Mouse (Mus musculus) hindbrain, postnatal 0 days (tissue): ENCODE data around the gene Exoc3l2. TPM values are rescaled to one million over a fixed set of nuclear protein-coding genes. Genes with fewer than 3 reads are reported as not detected.
A peak's percentile ranks its signal among the peaks of the same experiment; 100 is the strongest.

Source experiments
- ATAC-seq: fragments of 200-750 bp; cut with Nextera tagmentation; 2 replicates; pipeline ENCODE4 v1.8.0; 2017; ENCODE audit warnings: mild to moderate bottlenecking, moderate TSS enrichment, moderate library complexity
- DNase-seq: peaks from one replicate; pipeline ENCODE4 v3.0.0-alpha.2; 2015; ENCODE audit warnings: low spot score
- H3K27ac ChIP-seq: fragments of 300-500 bp; sonication (generic); 2 replicates; pipeline ENCODE4 v1.5.1; 2014; ENCODE audit warnings: mild to moderate bottlenecking
- H3K27me3 ChIP-seq: fragments of 300-500 bp; sonication (generic); 2 replicates; pipeline ENCODE4 v1.6.1; 2014; ENCODE audit warnings: low read length, mixed read lengths; ENCODE audit not compliant: insufficient read depth
- H3K36me3 ChIP-seq: fragments of 300-500 bp; sonication (generic); 2 replicates; pipeline ENCODE4 v1.6.1; 2014; ENCODE audit warnings: low read length, mixed read lengths; ENCODE audit not compliant: insufficient read depth
- H3K4me1 ChIP-seq: fragments of 300-500 bp; sonication (generic); 2 replicates; pipeline ENCODE4 v1.6.1; 2014; ENCODE audit warnings: antibody characterized with exemption, low read length, mixed read lengths; ENCODE audit not compliant: insufficient read depth
- H3K4me2 ChIP-seq: fragments of 300-500 bp; sonication (generic); 2 replicates; pipeline ENCODE4 v1.6.1; 2014; ENCODE audit warnings: low read depth, mild to moderate bottlenecking, low read length, moderate library complexity, mixed read lengths
- H3K4me3 ChIP-seq: fragments of 300-500 bp; sonication (generic); 2 replicates; pipeline ENCODE4 v1.5.1; 2014; ENCODE audit warnings: low read length
- H3K9ac ChIP-seq: fragments of 300-500 bp; sonication (generic); replicated peaks from 2 replicates; pipeline ENCODE4 v1.6.1; 2014; ENCODE audit warnings: mild to moderate bottlenecking, low read length, moderate library complexity, mixed read lengths
- H3K9me3 ChIP-seq: fragments of 300-500 bp; sonication (generic); 2 replicates; pipeline ENCODE4 v1.6.1; 2016; ENCODE audit warnings: low read length, mixed read lengths
- CTCF ChIP-seq: IDR thresholded peaks from 2 replicates; pipeline ENCODE4 v1.5.1; 2016; ENCODE audit warnings: antibody characterized with exemption, control low read depth, low read depth
- WGBS: fragments of 180-500 bp; shearing (Covaris S2); extraction: QIAGEN DNeasy Blood & Tissue Kit; methylation state at CpG from one replicate; pipeline ENCODE4 v1.1.7; 2014; 5-methylcytosine and 5-hydroxymethylcytosine counted together
- polyA plus RNA-seq: library from polyadenylated mRNA; unstranded; fragments of >200 nt; fragmentation: Nextera tagmentation; extraction: Ambion mirVana; gene quantifications from 2 replicates; pipeline ENCODE4 v1.2.1, GENCODE M21; 2015
- total RNA-seq: library from RNA; depleted of rRNA; stranded (reverse); fragments of >200 nt; gene quantifications from 2 replicates; pipeline ENCODE4 v1.2.3, GENCODE M21; 2014; rRNA removed

Exoc3l2 gene
- total and polyA plus RNA-seq, 2 experiments from 2014 or later: 1.3 to 2.3 TPM

GRCm38 (mm10) chr7:19540771-19541566, 77.8 kb downstream of the Exoc3l2 start:
- no peak for ATAC-seq
- Histone ChIP-seq H3K27me3 (no peaks in the 10 kb centered on the region), H3K36me3 (no peaks in the 10 kb centered on the region), H3K4me3 (no peak overlapping the region), H3K27ac (no peak overlapping the region), H3K9me3 (no peaks in the 10 kb centered on the region), H3K4me2 (no peak overlapping the region), H3K4me1 (peaks cover 19% of the 10 kb centered on the region), H3K9ac (no peak overlapping the region)
- no peak for DNase-seq
- TF ChIP-seq CTCF: no peak
- 62% methylated on average over 2 of the region's 2 CpGs for WGBS

DNA sequence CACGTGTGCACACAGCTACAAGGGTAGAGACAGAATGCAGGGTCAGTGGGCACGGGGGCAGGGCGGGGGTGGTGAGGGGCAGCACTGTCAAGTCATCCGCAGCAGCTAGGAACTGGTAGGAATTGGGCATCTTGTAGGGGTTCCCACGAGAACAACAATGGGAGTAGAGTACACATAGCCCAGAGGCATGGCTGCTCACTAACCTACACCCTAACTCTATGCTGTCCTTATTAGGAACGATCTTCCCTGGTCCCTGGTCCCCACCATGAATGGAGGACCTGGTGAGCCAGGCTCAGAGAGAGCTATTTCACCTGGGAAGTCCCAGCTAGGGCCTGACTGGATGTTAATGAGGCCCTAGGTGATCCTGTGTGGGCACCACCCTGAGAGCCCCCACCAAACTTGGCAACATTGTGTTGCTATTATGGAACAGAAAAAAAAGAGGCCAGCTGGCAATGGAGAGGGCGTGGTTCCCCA, 78.6 kb downstream of the Exoc3l2 start:
- Histone ChIP-seq H3K27me3 (no peaks in the 10 kb centered on the region), H3K27ac (peak overlapping the region; percentile 64), H3K36me3 (no peaks in the 10 kb centered on the region), H3K9ac (no peak overlapping the region), H3K4me1 (peaks cover 19% of the 10 kb centered on the region), H3K4me3 (no peak overlapping the region), H3K4me2 (no peak overlapping the region), H3K9me3 (no peaks in the 10 kb centered on the region)
- DNase-seq (no peak), ATAC-seq (no peak; the same call in 1 of the 2 replicates)
- 51% methylated on average over 7 of the region's 7 CpGs for WGBS
- no peak for TF ChIP-seq CTCF

- Histone ChIP-seq H3K27ac (peak overlapping the region; percentile 64; the same call in 1 of the 2 replicates), H3K27me3 (no peaks in the 10 kb centered on the region)
- peak; percentile 95 for ATAC-seq
Observed at GRCm38 (mm10) chr7:19542155-19542691, 79.1 kb downstream of the Exoc3l2 start.

DNA sequence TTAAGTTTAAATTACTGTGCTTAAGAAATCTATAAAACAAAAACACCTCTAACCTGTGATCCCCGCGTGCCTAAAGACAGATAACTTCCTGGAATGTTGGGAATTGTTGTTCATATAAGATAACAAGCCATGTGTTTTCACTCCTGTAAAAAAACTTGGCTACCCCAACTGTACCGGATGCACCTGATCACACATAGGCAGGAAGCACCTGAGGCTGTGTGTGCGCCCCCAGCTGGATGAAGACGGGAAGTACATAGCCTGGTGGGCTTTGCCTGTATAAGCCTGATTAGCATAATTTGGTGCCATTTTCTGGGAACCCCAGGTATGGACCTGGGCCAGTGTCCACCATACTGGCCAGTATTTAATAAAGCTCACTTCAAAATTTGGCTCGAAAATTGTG, 80.5 kb downstream of the Exoc3l2 start:
- no peak for ATAC-seq
- peaks cover 19% of the 10 kb centered on the region for H3K4me1 ChIP-seq
- 59% methylated on average over 6 of the region's 6 CpGs for WGBS

More at GRCm38 (mm10) chr7:19542155-19542691, 79.1 kb downstream of the Exoc3l2 start:
- WGBS: 36% methylated on average over 8 of the region's 8 CpGs
- Histone ChIP-seq H3K4me1 (peaks cover 19% of the 10 kb centered on the region), H3K9ac (no peak overlapping the region), H3K36me3 (no peaks in the 10 kb centered on the region), H3K9me3 (no peaks in the 10 kb centered on the region), H3K4me3 (no peak overlapping the region), H3K4me2 (no peak overlapping the region)
- no peak for TF ChIP-seq CTCF
- DNase-seq: peak; percentile 80

GRCm38 (mm10) chr7:19546007-19546406, 82.9 kb downstream of the Exoc3l2 start:
- WGBS: 60% methylated on average over 3 of the region's 3 CpGs
- no peaks in the 10 kb centered on the region for H3K27me3 ChIP-seq
- DNase-seq (no peak), ATAC-seq (no peak)
- no peak overlapping the region for H3K9ac ChIP-seq
- no peak overlapping the region for H3K4me2 ChIP-seq
- no peaks in the 10 kb centered on the region for H3K9me3 ChIP-seq
- no peak overlapping the region for H3K27ac ChIP-seq
- H3K36me3 ChIP-seq: no peaks in the 10 kb centered on the region
- no peak overlapping the region for H3K4me3 ChIP-seq
- H3K4me1 ChIP-seq: peaks cover 19% of the 10 kb centered on the region
- TF ChIP-seq CTCF: no peak

More for the DNA sequence above, 80.5 kb downstream of the Exoc3l2 start:
- Histone ChIP-seq H3K4me3 (no peak overlapping the region), H3K9ac (no peak overlapping the region), H3K27ac (no peak overlapping the region), H3K4me2 (no peak overlapping the region), H3K27me3 (no peaks in the 10 kb centered on the region), H3K36me3 (no peaks in the 10 kb centered on the region), H3K9me3 (no peaks in the 10 kb centered on the region)
- no peak for DNase-seq
- TF ChIP-seq CTCF: peak; percentile 66

Other genes starting within 250 kb of the Exoc3l2 start
- gene Opa3, start 235.0 kb upstream of the Exoc3l2 start, total RNA-seq: 44.2 and 47.7 TPM in 2 replicates
- 34.6 and 37.1 TPM in 2 replicates for gene Opa3, start 235.0 kb upstream of the Exoc3l2 start, polyA plus RNA-seq
- gene Vasp, start 191.5 kb upstream of the Exoc3l2 start, total RNA-seq: 62.6 and 68.3 TPM in 2 replicates
- gene Vasp, start 191.5 kb upstream of the Exoc3l2 start, polyA plus RNA-seq: 35.5 and 37.0 TPM in 2 replicates
- gene Ppm1n, start 183.3 kb upstream of the Exoc3l2 start, total RNA-seq: 2.1 and 2.9 TPM in 2 replicates
- gene Ppm1n, start 183.3 kb upstream of the Exoc3l2 start, polyA plus RNA-seq: 2.0 and 2.5 TPM in 2 replicates
- gene Rtn2, start 180.7 kb upstream of the Exoc3l2 start, total RNA-seq: 151 and 155 TPM in 2 replicates
- gene Rtn2, start 180.7 kb upstream of the Exoc3l2 start, polyA plus RNA-seq: 98.4 and 101 TPM in 2 replicates
- gene Fosb, start 153.3 kb upstream of the Exoc3l2 start, total RNA-seq: 0.31 and 1.0 TPM in 2 replicates
- gene Fosb, start 153.3 kb upstream of the Exoc3l2 start, polyA plus RNA-seq: 0.09 and 0.11 TPM in 2 replicates
- 44.1 and 46.1 TPM in 2 replicates for gene Ercc1, start 118.6 kb upstream of the Exoc3l2 start, total RNA-seq
- 69.0 and 74.2 TPM in 2 replicates for gene Ercc1, start 118.6 kb upstream of the Exoc3l2 start, polyA plus RNA-seq
- 11.1 and 12.4 TPM in 2 replicates for gene Cd3eap, start 103.8 kb upstream of the Exoc3l2 start, total RNA-seq
- 17.9 and 19.3 TPM in 2 replicates for gene Cd3eap, start 103.8 kb upstream of the Exoc3l2 start, polyA plus RNA-seq
- 0.68 and 1.0 TPM in 2 replicates for gene Ppp1r13l, start 103.6 kb upstream of the Exoc3l2 start, total RNA-seq
- gene Ppp1r13l, start 103.6 kb upstream of the Exoc3l2 start, polyA plus RNA-seq: 1.0 and 1.2 TPM in 2 replicates
- gene Ercc2, start 81.3 kb upstream of the Exoc3l2 start, total RNA-seq: 57.3 and 65.1 TPM in 2 replicates
- gene Ercc2, start 81.3 kb upstream of the Exoc3l2 start, polyA plus RNA-seq: 18.6 and 19.9 TPM in 2 replicates
- 2.3 and 2.9 TPM in 2 replicates for gene Klc3, start 59.2 kb upstream of the Exoc3l2 start, total RNA-seq
- 1.7 and 2.7 TPM in 2 replicates for gene Klc3, start 59.2 kb upstream of the Exoc3l2 start, polyA plus RNA-seq
- 3.9 and 27.4 TPM in 2 replicates for gene Ckm, start 58.6 kb upstream of the Exoc3l2 start, total RNA-seq
- 0.14 and 0.30 TPM in 2 replicates for gene Ckm, start 58.6 kb upstream of the Exoc3l2 start, polyA plus RNA-seq
- gene Mark4, start 4.5 kb upstream of the Exoc3l2 start, total RNA-seq: 60.3 and 60.5 TPM in 2 replicates
- gene Mark4, start 4.5 kb upstream of the Exoc3l2 start, polyA plus RNA-seq: 16.2 and 18.1 TPM in 2 replicates
- 18.8 and 22.4 TPM in 2 replicates for gene Bloc1s3, start 45.0 kb downstream of the Exoc3l2 start, total RNA-seq
- gene Bloc1s3, start 45.0 kb downstream of the Exoc3l2 start, polyA plus RNA-seq: 3.8 and 4.3 TPM in 2 replicates
- 26.4 and 46.5 TPM in 2 replicates for gene Trappc6a, start 45.1 kb downstream of the Exoc3l2 start, total RNA-seq
- gene Trappc6a, start 45.1 kb downstream of the Exoc3l2 start, polyA plus RNA-seq: 42.8 and 44.3 TPM in 2 replicates
- 1.9 and 4.4 TPM in 2 replicates for gene Nkpd1, start 54.5 kb downstream of the Exoc3l2 start, total RNA-seq
- 1.3 TPM in 2 replicates for gene Nkpd1, start 54.5 kb downstream of the Exoc3l2 start, polyA plus RNA-seq
- 125 and 128 TPM in 2 replicates for gene Ppp1r37, start 99.7 kb downstream of the Exoc3l2 start, total RNA-seq
- 27.0 and 27.7 TPM in 2 replicates for gene Ppp1r37, start 99.7 kb downstream of the Exoc3l2 start, polyA plus RNA-seq
- gene Zfp296, start 114.0 kb downstream of the Exoc3l2 start, total RNA-seq: 0.25 TPM in 1 of 2 replicates, not detected in the other
- gene Zfp296, start 114.0 kb downstream of the Exoc3l2 start, polyA plus RNA-seq: not detected in 2 replicates
- 60.0 and 61.7 TPM in 2 replicates for gene Gemin7, start 114.3 kb downstream of the Exoc3l2 start, total RNA-seq
- 153 and 162 TPM in 2 replicates for gene Gemin7, start 114.3 kb downstream of the Exoc3l2 start, polyA plus RNA-seq
- 67.0 and 90.9 TPM in 2 replicates for gene Clasrp, start 141.2 kb downstream of the Exoc3l2 start, total RNA-seq
- 70.3 and 77.5 TPM in 2 replicates for gene Clasrp, start 141.2 kb downstream of the Exoc3l2 start, polyA plus RNA-seq
- 9.2 and 10.2 TPM in 2 replicates for gene Relb, start 166.1 kb downstream of the Exoc3l2 start, total RNA-seq
- 6.5 and 6.9 TPM in 2 replicates for gene Relb, start 166.1 kb downstream of the Exoc3l2 start, polyA plus RNA-seq
- gene Clptm1, start 201.7 kb downstream of the Exoc3l2 start, total RNA-seq: 178 and 187 TPM in 2 replicates
- 135 and 142 TPM in 2 replicates for gene Clptm1, start 201.7 kb downstream of the Exoc3l2 start, polyA plus RNA-seq
- gene Apoc2, start 214.6 kb downstream of the Exoc3l2 start, total RNA-seq: not detected in 2 replicates
- 0.38 TPM in 1 of 2 replicates, not detected in the other for gene Apoc2, start 214.6 kb downstream of the Exoc3l2 start, polyA plus RNA-seq
- not detected in 2 replicates for gene Gm44805, start 218.1 kb downstream of the Exoc3l2 start, total RNA-seq
- not detected in 2 replicates for gene Gm44805, start 218.1 kb downstream of the Exoc3l2 start, polyA plus RNA-seq
- gene Apoc4, start 218.1 kb downstream of the Exoc3l2 start, total RNA-seq: not detected in 2 replicates
- gene Apoc4, start 218.1 kb downstream of the Exoc3l2 start, polyA plus RNA-seq: not detected in 2 replicates
- 1.5 and 2.3 TPM in 2 replicates for gene Apoc1, start 229.3 kb downstream of the Exoc3l2 start, total RNA-seq
- 13.9 and 14.2 TPM in 2 replicates for gene Apoc1, start 229.3 kb downstream of the Exoc3l2 start, polyA plus RNA-seq
- gene Apoe, start 235.9 kb downstream of the Exoc3l2 start, total RNA-seq: 2,123 and 2,525 TPM in 2 replicates
- gene Apoe, start 235.9 kb downstream of the Exoc3l2 start, polyA plus RNA-seq: 3,307 and 3,685 TPM in 2 replicates